Mouse (Mus musculus) hindbrain, embryonic 10.5 days (tissue): ENCODE measurements around the gene Kcmf1. TPM values are rescaled to one million over a fixed set of nuclear protein-coding genes. Genes with fewer than 3 reads are reported as not detected.

ENCODE experiments used
- DNase-seq: peaks from one replicate; pipeline ENCODE4 v3.0.0-alpha.2; 2017; ENCODE audit warnings: low spot score
- H3K27ac ChIP-seq: fragments of 300-500 bp; sonication (generic); 2 replicates; pipeline ENCODE4 v1.5.1; 2016; ENCODE audit warnings: mild to moderate bottlenecking, moderate library complexity
- H3K27me3 ChIP-seq: fragments of 300-500 bp; sonication (generic); 2 replicates; pipeline ENCODE4 v1.6.1; 2016; ENCODE audit warnings: mild to moderate bottlenecking; ENCODE audit not compliant: poor library complexity, insufficient read depth, severe bottlenecking
- H3K36me3 ChIP-seq: fragments of 300-500 bp; sonication (generic); 2 replicates; pipeline ENCODE4 v1.6.1; 2016; ENCODE audit warnings: mild to moderate bottlenecking, moderate library complexity
- H3K4me1 ChIP-seq: fragments of 300-500 bp; sonication (generic); replicated peaks from 2 replicates; pipeline ENCODE4 v1.6.1; 2016; ENCODE audit warnings: mild to moderate bottlenecking
- H3K4me3 ChIP-seq: fragments of 300-500 bp; sonication (generic); 2 replicates; pipeline ENCODE4 v1.5.1; 2016; ENCODE audit warnings: mild to moderate bottlenecking, moderate library complexity
- H3K9me3 ChIP-seq: fragments of 300-500 bp; sonication (generic); 2 replicates; pipeline ENCODE4 v1.6.1; 2016; ENCODE audit warnings: mild to moderate bottlenecking, moderate library complexity
- WGBS: fragments of 180-500 bp; shearing (Covaris S2); methylation state at CpG from one replicate; pipeline ENCODE4 v1.1.7; 2016; 5-methylcytosine and 5-hydroxymethylcytosine counted together
- polyA plus RNA-seq: library from polyadenylated mRNA; unstranded; fragments of >200 nt; fragmentation: Nextera tagmentation; extraction: Ambion mirVana; gene quantifications from 2 replicates; pipeline ENCODE4 v1.2.1, GENCODE M21; 2016

Gene Kcmf1
- polyA plus RNA-seq, 1 experiment from 2014 or later: 24.2 TPM

GRCm38 (mm10) chr6:72888655-72889054, 11.1 kb downstream of the Kcmf1 start:
- 90% methylated on average over 2 of the region's 2 CpGs for WGBS

GRCm38 (mm10) chr6:72885268-72885667, 14.5 kb downstream of the Kcmf1 start:
- Histone ChIP-seq H3K4me1 (no peaks in the 10 kb centered on the region), H3K9me3 (no peaks in the 10 kb centered on the region), H3K4me3 (no peak overlapping the region), H3K27ac (no peak overlapping the region), H3K27me3 (no peaks in the 10 kb centered on the region), H3K36me3 (peaks cover 32% of the 10 kb centered on the region)
- no peak for DNase-seq
- WGBS: 97% methylated on average over 1 of the region's 1 CpGs

More at GRCm38 (mm10) chr6:72888655-72889054, 11.1 kb downstream of the Kcmf1 start:
- no peak overlapping the region for H3K27ac ChIP-seq
- H3K27me3 ChIP-seq: no peaks in the 10 kb centered on the region
- H3K36me3 ChIP-seq: peaks cover 34% of the 10 kb centered on the region
- no peaks in the 10 kb centered on the region for H3K4me1 ChIP-seq
- H3K4me3 ChIP-seq: no peak overlapping the region
- DNase-seq: no peak
- H3K9me3 ChIP-seq: no peaks in the 10 kb centered on the region

GRCm38 (mm10) chr6:72884767-72885166, 15.0 kb downstream of the Kcmf1 start:
- DNase-seq: no peak
- peaks cover 32% of the 10 kb centered on the region for H3K36me3 ChIP-seq
- WGBS: 90% methylated on average over 3 of the region's 3 CpGs

GRCm38 (mm10) chr6:72882661-72883458, 16.9 kb downstream of the Kcmf1 start:
- H3K27ac ChIP-seq: no peak overlapping the region
- no peak for DNase-seq
- no peaks in the 10 kb centered on the region for H3K27me3 ChIP-seq
- H3K9me3 ChIP-seq: 0 out of 2 replicates have a peak, but pooled peaks cover 2% of the 10 kb centered on the region
- peaks cover 28% of the 10 kb centered on the region for H3K36me3 ChIP-seq
- no peak overlapping the region for H3K4me3 ChIP-seq
- WGBS: 89% methylated on average over 8 of the region's 8 CpGs
- no peaks in the 10 kb centered on the region for H3K4me1 ChIP-seq

More at GRCm38 (mm10) chr6:72884767-72885166, 15.0 kb downstream of the Kcmf1 start:
- H3K27ac ChIP-seq: no peak overlapping the region
- H3K4me3 ChIP-seq: no peak overlapping the region
- no peaks in the 10 kb centered on the region for H3K27me3 ChIP-seq
- H3K9me3 ChIP-seq: no peaks in the 10 kb centered on the region
- H3K4me1 ChIP-seq: no peaks in the 10 kb centered on the region

- H3K36me3 ChIP-seq: peaks cover 26% of the 10 kb centered on the region; the same call in 1 of the 2 replicates
- no peak overlapping the region for H3K4me3 ChIP-seq
- no peak for DNase-seq
- no peak overlapping the region for H3K27ac ChIP-seq
- 0 out of 2 replicates have a peak, but pooled peaks cover 5% of the 10 kb centered on the region for H3K9me3 ChIP-seq
- no peaks in the 10 kb centered on the region for H3K4me1 ChIP-seq
- WGBS: 93% methylated on average over 3 of the region's 3 CpGs
- no peaks in the 10 kb centered on the region for H3K27me3 ChIP-seq
Observed at GRCm38 (mm10) chr6:72882222-72882621, 17.6 kb downstream of the Kcmf1 start.

GRCm38 (mm10) chr6:72881619-72881979, 18.2 kb downstream of the Kcmf1 start:
- H3K27ac ChIP-seq: no peak overlapping the region
- no peaks in the 10 kb centered on the region for H3K4me1 ChIP-seq
- H3K27me3 ChIP-seq: no peaks in the 10 kb centered on the region
- no peak overlapping the region for H3K4me3 ChIP-seq
- peaks cover 22% of the 10 kb centered on the region; the same call in 1 of the 2 replicates for H3K36me3 ChIP-seq
- no peak for DNase-seq
- 0 out of 2 replicates have a peak, but pooled peaks cover 5% of the 10 kb centered on the region for H3K9me3 ChIP-seq
- WGBS: 80% methylated on average over 1 of the region's 1 CpGs

GRCm38 (mm10) chr6:72880913-72881618, 18.7 kb downstream of the Kcmf1 start:
- H3K27me3 ChIP-seq: no peaks in the 10 kb centered on the region
- no peak for DNase-seq
- peaks cover 21% of the 10 kb centered on the region; the same call in 1 of the 2 replicates for H3K36me3 ChIP-seq
- H3K4me3 ChIP-seq: no peak overlapping the region
- no peaks in the 10 kb centered on the region for H3K4me1 ChIP-seq
- 0 out of 2 replicates have a peak, but pooled peaks cover 5% of the 10 kb centered on the region for H3K9me3 ChIP-seq
- no peak overlapping the region for H3K27ac ChIP-seq
- 85% methylated on average over 9 of the region's 9 CpGs for WGBS

- DNase-seq: no peak
- WGBS: 93% methylated on average over 6 of the region's 6 CpGs
- Histone ChIP-seq H3K4me1 (no peaks in the 10 kb centered on the region), H3K36me3 (peaks cover 16% of the 10 kb centered on the region; the same call in 1 of the 2 replicates), H3K27ac (no peak overlapping the region), H3K4me3 (no peak overlapping the region), H3K9me3 (0 out of 2 replicates have a peak, but pooled peaks cover 5% of the 10 kb centered on the region), H3K27me3 (no peaks in the 10 kb centered on the region)
Observed at GRCm38 (mm10) chr6:72876629-72877028, 23.1 kb downstream of the Kcmf1 start.

GRCm38 (mm10) chr6:72873338-72873737, 26.4 kb downstream of the Kcmf1 start:
- H3K9me3 ChIP-seq: 0 out of 2 replicates have a peak, but pooled peaks cover 5% of the 10 kb centered on the region
- peaks cover 8% of the 10 kb centered on the region; the same call in 1 of the 2 replicates for H3K36me3 ChIP-seq
- DNase-seq: no peak
- no peak overlapping the region for H3K27ac ChIP-seq
- peaks cover 12% of the 10 kb centered on the region for H3K4me1 ChIP-seq
- H3K27me3 ChIP-seq: no peaks in the 10 kb centered on the region
- 86% methylated on average over 3 of the region's 3 CpGs for WGBS
- no peak overlapping the region for H3K4me3 ChIP-seq

- H3K9me3 ChIP-seq: no peaks in the 10 kb centered on the region
- no peak overlapping the region for H3K27ac ChIP-seq
- H3K4me1 ChIP-seq: peaks cover 12% of the 10 kb centered on the region
- no peaks in the 10 kb centered on the region for H3K27me3 ChIP-seq
- 95% methylated on average over 1 of the region's 1 CpGs for WGBS
- H3K36me3 ChIP-seq: no peaks in the 10 kb centered on the region
- H3K4me3 ChIP-seq: no peak overlapping the region
- DNase-seq: no peak
Observed at GRCm38 (mm10) chr6:72872276-72872675, 27.5 kb downstream of the Kcmf1 start.

GRCm38 (mm10) chr6:72869601-72870000, 30.2 kb downstream of the Kcmf1 start:
- Histone ChIP-seq H3K4me1 (peaks cover 12% of the 10 kb centered on the region), H3K27ac (no peak overlapping the region), H3K4me3 (no peak overlapping the region), H3K9me3 (no peaks in the 10 kb centered on the region), H3K27me3 (no peaks in the 10 kb centered on the region), H3K36me3 (peaks cover 4% of the 10 kb centered on the region; the same call in 1 of the 2 replicates)
- WGBS: 67% methylated on average over 8 of the region's 8 CpGs
- DNase-seq: no peak

GRCm38 (mm10) chr6:72868688-72869087, 31.1 kb downstream of the Kcmf1 start:
- 93% methylated on average over 5 of the region's 5 CpGs for WGBS
- no peak for DNase-seq
- H3K9me3 ChIP-seq: no peaks in the 10 kb centered on the region
- H3K4me1 ChIP-seq: peaks cover 12% of the 10 kb centered on the region
- no peaks in the 10 kb centered on the region for H3K27me3 ChIP-seq
- H3K36me3 ChIP-seq: peaks cover 12% of the 10 kb centered on the region; the same call in 1 of the 2 replicates
- H3K27ac ChIP-seq: no peak overlapping the region
- H3K4me3 ChIP-seq: no peak overlapping the region

- Histone ChIP-seq H3K4me3 (no peak overlapping the region), H3K4me1 (peaks cover 12% of the 10 kb centered on the region), H3K36me3 (peaks cover 15% of the 10 kb centered on the region), H3K27me3 (no peaks in the 10 kb centered on the region), H3K27ac (no peak overlapping the region), H3K9me3 (no peaks in the 10 kb centered on the region)
- DNase-seq: no peak
- 86% methylated on average over 1 of the region's 1 CpGs for WGBS
Observed at GRCm38 (mm10) chr6:72867746-72868145, 32.0 kb downstream of the Kcmf1 start.
